Mouse (Mus musculus) thymus, postnatal 10 days (tissue): Measurements from ENCODE around the gene Jagn1.

ENCODE experiments used
- DNase-seq, 2 experiments: peaks; one replicate each; pipeline ENCODE4 v3.0.0; 2021; ENCODE audit warnings: low spot score in 2 of 2

Jagn1 gene

DNA sequence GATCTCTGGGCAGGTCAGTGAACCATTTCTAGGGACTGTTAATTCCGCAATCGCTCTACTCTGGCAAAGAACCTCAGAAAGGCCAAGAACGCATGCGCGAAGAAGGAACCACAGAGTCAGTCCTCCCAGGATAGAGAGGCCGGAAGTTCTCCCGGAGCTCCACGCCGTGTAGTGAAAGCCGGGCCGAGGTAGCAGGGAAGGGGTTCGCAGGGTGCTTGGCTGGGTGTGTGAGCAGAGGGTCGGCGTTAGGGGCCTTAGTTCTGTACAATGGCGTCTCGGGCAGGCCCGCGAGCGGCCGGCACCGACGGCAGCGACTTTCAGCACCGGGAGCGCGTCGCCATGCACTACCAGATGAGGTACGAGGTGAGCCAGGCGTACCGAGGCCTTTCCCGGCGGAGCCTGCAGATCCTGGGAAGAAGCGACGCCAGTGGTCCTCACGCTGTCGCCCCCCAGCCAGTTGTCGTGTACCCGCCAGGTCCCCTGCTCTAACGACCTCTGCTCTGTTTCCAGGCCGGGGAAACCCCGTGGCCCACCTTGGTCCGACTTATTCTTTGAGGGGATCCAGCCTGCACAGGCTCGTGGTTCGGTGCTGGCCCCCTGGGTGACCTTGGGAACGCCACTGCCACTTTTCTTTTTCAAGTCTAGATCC is at the start of gene Jagn1:
TSS of gene Jagn1 (plus strand) at position 128 of the 649 bp plus-strand sequence.
- DNase-seq = peak; percentile 81 to 88

DNA sequence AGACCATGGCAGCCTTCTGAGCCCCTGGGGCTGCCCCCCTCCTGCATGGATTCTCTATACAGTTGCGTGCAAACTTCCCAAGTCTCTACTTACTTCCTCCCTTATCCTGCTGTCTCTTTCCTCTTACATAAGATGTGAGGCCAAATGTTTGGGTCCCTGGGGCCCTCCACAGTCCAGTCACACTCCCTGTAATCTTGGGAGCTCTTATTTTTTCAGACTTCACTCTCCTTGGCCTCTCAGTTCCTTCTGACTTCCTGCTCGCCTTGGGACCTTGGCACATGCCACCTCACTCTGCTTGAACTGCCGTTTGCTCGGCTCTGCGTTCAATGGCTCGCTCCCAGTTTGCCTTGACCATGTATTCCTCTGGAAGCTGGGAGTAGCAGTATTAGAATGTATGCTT is 48.4 kb upstream of the Jagn1 start:
- no peak for DNase-seq

DNA sequence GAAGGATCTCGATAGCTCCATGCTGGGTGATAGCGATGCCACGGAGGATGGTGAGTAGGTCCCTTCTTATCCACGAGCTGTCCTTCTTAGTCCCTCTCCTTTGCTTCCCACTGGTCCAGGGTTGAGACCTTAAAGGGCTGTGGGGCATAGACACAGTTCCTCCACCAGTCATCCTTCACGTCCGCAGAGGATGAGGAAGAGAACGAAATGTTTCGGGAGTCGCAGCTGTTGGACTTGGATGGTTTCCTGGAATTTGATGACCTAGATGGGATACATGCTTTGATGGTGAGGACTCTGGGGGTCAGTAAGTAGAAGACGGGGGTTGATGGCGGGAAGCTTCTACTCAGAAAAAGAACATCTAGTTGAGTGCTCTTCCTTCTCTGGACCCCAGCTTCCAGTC is 47.6 kb upstream of the Jagn1 start:
- no peak for DNase-seq

DNA sequence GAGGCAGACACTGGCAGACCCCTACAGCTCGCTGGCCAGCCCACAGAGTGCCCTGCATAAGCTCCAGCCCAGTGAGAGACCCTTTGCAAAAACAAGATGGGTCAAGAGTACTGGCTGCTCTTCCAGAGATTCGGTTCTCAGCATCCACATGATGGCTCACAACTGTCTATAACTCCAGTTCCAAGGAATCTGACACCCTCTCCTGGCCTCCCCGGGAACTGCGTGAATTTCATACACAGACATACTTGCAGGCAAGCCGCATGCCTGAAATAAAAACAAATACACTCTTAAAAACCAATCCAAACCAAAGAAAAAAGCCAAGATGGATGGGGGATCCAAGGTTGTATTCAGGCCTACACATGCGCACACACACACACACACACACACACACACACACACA is 46.9 kb upstream of the Jagn1 start:
- no peak for DNase-seq

DNA sequence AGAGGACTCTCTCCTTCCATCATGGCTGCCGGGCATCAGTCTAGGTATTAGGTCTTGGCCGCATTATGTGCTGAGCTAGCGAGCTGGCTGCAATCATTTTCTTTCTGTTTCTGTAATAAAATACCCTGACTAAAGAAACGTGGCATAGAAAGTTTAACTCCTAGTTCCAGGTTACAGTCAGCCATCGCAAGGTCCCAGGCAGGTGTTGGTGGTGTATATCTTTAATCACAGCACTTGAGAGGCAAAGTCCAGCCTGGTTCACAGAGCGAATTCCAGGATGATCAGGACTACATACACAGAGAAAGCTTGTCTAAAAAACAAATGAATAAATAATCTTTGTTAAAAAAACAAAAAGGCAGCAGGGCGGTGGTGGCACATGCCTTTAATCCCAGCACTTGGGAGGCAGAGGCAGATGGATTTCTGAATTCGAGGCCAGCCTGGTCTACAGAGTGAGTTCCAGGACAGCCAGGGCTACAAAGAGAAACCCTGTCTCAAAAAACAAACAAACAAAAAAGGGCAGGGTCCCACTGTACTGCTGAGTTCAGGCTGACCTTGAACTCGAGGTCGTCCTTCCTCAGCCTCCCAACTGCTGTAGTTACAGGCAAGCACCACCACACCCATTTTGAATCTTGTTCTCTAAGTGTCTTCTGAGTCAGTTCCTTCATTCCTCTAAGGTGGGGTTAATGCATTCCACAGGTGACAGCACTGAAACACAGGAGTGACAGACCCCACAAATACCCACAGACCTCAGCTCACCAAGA is 45.9 kb upstream of the Jagn1 start:
- no peak for DNase-seq

DNA sequence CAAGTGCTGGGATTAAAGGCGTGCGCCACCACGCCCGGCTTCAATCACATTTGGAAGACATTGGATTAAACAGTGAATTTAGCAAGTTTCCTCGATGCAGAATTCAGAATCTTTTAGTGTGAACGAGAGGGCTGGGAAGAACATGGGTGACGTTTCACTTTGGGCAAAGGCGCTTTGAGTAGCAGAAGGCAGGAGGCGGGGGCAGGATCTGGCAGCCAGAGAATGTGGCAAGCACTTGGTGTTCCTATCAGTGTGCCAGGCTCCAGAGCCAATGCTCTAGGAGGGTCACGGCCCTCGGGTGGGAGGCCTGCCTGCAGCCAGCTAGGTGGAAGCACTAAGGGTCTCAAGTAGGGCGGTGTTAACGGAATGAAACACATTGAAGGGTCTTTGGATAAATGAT is 40.3 kb upstream of the Jagn1 start:
- DNase-seq = no peak

DNA sequence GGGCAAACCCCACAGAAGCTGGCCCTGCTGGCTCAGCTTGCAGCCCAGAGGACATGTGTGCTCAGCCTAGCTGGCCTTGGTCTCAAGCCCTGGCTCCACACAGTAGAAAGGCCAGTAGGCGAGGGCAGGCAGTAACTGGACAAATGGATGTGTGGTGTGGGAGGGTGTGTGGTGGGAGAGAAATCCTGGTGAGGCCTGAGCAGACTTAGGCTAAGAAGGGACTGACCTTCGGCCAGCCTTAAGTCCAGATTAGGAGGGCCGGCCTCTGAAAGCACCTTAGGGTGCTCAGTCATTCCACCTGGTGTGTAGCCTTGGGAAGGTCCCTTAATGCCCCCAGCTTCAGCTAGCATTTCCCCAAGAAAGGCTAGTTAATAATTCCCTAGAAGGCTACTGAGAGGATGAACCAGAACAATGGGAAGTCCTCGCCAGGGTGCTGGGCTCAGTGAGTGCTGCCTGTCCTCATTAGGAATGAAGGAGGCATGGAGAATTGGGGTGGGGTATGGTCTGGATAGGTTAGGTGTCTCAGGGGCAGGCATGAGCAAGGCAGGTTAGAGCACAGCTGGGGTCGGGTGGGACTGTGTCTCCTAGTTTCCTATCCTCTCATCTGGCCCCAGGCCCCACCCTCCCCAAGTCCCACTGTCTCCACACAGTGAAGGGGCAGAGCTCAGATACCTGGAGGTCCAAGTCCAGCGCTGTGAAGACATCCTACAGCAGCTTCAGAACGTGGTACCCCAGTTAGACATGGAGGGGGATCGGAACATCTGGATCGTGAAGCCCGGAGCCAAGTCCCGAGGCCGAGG is 37.5 kb upstream of the Jagn1 start:
- DNase-seq = no peak

DNA sequence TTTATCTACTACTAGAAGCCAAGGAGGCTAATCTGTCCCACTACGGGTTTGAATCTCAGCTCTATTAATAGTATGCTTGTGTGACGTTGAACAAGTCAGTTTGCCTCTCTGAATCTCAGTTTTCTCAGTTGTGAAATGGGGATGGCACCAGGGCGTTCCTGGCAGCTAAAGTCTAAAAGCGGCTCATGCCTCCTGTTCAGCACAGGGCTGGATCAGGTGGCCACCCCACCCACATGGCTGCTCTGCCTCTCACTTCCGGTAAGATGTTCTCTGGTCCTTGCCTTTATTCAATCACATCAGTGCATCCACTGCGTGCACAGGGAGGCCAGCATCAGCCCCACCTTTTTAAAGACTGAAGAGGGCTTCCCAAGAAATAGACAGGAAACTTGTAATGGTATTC is 36.9 kb upstream of the Jagn1 start:
- DNase-seq = no peak

DNA sequence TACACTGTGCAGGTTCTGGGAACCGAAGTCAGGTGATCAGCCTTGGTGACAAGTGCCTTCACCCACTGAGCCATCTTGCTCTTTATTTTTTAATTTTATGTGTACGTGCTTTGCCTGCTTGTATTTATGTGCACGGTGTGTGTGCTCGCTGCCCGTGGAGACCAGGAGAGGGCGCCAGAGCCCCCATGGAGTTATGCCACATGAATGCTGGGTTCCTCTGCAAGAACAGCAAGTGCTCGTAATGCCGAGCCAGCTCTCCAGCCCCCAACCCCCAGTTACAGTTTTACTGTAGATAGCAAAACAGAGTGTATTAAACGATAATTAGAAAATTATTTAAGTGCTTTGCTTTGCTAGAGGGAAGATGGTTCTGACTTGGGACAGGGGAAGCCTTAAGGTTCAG is 35.7 kb upstream of the Jagn1 start:
- DNase-seq = no peak

DNA sequence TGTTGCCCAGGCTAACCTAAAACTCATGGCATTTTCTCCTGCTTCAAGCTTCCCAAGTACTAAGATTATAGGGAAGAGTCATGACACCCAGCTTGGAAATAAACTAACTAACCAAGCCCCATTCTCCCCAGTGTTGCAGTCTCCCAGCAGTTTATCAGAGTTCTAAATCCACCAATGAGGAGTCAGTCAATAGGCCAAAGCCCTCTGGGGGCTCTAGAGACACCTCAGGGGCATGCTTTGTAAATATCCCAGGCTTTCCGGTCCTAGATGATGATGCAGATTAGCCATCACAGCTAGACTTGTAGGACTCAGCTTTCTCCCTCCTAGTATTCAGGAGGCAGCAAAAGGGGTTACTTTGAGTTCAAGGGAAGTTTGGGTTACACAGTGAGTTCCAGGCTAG is 32.4 kb upstream of the Jagn1 start:
- no peak for DNase-seq

DNA sequence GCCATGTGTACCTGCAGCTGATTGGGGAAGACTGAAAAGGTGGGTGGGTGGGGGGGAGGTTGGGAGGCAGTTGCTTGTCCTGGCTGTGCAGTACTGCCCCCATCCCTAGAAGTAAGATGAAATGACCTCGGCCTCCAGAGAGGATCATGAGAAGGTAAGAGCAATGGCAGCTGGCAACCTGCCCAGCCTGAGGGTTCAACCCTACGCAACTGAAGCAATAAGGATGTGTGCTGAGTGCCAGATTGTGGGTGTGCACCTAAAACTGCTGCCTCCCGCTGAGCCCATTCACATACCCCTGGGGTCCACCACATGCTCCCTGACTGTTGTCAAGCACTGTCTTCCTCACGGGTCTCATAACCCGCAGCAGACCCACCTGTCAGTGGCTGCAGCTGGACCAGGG is 26.0 kb upstream of the Jagn1 start:
- DNase-seq = no peak

DNA sequence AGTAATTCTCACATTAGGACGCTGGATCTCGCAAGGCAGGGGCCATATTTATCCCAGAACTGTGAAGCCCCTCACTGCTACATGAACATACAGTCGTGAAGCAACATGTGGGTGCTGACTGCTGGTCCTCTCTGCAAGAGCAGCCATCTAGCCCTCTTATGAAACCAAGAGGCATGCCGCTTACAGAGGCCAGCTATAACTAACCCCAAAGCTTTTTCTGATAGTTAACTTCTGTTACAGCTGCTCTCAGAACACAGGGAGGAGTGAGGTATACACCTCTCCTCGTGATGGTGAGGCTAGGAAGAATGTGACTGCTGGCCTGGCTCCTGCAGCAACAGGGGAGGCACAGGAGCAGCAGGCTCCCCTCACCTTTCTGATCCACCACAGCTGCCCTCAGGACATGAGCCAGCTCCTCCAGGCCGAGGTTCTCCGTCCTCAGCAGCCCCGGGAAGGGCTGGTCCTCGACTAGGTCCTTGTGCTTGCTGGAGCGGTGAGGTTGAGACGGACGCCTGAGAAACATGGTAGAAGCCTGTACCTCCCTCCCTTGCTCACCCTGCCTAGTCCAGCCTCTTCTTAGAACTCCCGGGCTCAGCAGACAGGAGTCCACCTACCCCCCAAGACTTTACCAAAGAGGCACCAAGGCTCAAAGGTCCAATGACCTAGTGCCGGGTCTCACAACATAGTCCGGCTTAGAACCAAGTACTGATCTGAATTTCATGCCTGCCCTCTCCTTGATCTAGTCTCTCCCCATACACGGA is 23.7 kb upstream of the Jagn1 start:
- DNase-seq = peak; percentile 11 to 16

DNA sequence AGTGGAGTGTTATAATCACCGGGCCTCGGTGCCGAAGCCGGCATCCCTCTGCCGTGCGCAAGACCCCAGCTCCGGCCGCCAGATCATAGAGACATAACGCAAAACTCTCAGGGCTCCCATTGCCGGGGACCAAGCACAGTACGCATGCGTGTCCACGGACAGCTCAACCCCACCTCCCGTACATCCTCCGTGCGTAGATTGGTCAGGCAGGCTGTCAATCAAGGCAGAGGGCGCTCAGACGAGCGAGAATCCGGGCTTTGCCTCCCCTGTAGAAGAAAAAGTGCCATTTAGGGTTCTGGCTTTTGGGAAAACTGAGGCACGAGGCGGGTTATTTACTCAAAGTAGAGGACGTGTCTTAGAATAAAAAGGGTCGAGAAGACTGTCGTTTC is 23.2 kb upstream of the Jagn1 start, which contains the start of gene Rpusd3:
TSS of gene Rpusd3 (minus strand) at position 142 of the 389 bp plus-strand sequence.
- DNase-seq = peak; percentile 99 to 100

DNA sequence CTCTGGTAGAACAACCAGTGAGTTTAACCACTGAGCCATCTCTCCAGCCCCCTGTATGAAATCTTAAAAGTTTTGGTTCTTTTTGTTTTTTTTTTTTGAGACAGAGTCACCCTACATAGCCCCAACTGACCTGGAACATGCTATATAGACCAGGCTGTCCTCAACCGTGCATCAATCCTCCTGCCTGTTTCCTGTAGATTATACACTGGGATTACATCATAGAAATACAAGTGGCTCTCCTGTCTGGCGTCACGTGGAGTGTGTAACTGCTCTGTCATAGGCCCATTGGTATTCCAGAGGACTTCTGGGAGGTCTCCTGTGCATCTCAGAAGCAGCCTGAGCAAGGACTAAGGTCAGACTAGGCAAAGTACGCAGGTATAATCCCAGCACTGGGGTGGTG is 19.4 kb upstream of the Jagn1 start:
- no peak for DNase-seq

DNA sequence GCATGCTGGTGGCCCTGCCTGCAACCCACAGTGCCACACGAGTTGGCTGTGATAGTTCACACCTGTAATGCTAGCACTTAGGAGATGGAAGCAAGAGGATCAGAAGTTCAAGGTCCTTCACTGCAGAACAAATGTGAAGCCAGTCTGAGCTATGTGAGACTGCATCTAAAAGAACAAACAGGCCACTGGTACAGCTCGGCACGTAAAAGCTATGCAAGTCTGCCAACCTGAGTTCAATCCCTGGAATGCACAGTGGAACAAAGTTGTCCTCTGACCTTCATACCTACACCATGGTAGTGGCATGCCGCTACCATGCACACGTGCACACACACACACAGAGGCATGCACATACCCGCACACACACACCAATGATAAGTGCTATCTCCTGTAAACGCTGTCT is 18.2 kb upstream of the Jagn1 start:
- DNase-seq = no peak

DNA sequence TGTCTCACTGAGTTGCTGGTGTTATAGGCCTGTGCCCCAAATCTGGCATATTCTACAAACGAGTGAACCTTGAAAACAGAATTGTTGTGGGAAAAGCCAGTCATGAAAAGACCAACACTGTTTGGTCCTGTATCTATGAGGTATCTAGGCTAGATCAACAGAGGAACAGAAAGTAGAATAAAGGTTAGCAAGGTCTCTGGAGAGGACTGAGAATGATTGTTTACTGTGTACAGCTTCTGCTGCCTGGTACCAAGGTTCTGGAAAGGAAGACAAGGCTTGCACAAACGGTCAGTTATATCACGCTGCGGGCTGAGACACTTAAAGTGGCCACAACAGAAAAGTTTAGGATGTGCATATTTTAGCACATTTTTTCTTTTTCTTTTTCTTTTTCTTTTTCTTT is 15.7 kb upstream of the Jagn1 start:
- DNase-seq = no peak

DNA sequence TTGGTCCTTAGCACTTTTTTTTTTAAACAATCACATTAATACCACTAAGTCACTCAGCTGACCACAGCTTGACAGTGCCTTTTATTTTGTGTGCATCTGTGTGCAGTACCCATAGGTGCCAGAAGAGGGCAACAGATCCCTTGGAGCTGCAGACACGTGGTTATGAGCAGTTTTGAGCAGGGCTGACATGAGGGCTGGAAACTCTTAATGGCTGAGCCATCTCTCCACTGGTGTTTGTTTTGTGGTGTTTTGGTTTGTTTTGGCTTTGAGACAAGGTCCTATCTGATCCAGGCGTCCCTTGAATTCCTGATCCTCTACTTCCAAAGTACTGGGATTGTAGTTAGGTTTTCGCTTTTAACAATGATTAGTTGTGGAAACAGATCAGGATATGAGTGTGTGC is 15.0 kb upstream of the Jagn1 start:
- DNase-seq = peak; percentile 28 to 57

DNA sequence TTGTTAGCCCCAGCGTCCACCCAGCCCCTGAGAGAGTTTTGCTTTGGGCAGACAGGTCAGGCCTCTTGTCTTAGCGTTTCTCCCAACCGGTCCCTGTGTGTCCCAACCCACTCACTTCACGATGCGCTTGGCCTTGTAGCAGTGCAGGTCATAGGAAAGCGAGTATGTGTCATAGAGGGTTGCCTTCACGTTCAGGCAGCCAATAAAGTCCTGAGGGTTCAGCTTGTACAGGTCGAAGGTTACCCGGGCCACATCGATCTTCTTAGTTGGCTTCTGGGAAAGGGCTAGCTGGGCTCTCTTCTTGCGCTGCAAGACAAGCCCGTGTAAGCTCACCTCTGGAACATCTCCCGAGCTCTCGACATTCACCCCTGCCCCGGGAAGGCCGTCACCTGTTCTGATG is 14.4 kb upstream of the Jagn1 start:
- no peak for DNase-seq

DNA sequence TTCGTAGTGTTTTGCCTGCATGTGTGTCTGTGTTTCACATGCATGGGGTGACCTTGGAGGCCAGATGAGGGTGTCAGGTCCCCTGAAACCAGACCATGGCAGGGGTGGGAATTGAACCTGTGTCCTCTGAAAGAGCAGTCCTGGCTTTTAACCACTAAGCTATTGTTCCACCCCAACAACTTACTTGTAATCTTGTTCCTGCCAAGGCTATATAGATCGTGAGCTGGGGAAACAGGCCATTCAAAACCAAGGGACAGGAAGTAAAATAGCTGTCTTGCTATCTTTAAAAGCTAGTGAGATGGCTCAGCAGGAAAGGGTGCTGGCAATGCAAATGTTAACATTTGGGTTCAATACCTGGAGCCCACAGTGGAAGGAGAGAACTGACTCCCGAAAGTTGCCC is 12.4 kb upstream of the Jagn1 start:
- no peak for DNase-seq

DNA sequence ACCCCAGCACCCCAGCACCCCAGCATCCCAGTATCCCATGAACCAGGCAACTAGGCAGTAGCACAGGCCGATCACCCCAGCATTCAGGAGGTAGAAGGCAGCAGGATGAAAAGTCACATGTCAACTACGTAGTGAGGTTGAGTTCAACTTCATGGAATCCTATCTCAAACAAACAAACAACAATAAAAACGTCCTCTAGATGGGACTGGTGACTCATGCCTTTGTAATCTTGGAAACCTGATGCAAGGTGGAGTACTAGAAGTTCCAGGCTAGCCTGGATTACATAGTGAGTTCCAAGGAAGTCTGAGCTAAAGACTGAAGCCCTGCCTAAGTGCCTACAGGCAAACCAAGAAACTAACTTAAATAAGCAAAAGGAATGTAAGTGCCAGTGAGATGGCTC is 11.5 kb upstream of the Jagn1 start:
- DNase-seq = no peak

DNA sequence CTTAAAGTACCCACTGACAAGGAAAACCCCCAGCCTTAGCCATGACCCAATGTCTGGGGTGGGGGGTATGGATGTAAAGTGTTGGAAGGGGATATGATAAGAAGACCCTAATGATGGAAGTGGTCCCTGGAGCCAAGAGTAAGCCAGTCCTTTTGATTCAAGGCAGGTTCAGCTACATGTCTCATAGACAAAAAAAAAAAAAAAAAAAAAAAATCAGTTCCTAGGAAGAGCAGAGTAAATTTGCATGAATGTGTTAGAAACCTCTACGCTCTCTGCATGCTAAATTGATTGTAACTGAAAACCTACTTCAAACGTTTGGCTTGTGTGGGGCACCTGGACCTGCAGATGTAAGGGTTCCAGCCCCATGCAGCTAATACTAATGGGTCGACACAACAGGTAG is 10.6 kb upstream of the Jagn1 start:
- no peak for DNase-seq

DNA sequence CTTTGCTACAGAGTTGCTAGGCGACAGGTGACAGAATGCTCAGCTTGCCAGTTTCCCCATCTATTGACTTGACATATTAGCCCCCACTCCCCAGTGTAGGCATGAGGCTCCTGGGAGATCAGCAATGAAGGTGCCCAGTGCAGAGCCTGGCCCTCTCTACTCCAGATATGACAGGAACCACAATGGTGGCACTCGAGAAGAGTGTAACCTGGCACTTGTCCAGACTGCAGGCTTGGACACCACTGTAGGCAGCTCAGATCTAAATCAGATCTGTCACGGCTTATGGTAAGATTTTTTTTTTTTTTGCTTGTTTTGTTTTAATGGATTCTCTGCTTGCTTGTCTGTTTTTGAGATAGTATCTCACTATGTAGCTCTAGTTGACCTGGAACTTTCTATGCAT is 8.7 kb upstream of the Jagn1 start:
- no peak for DNase-seq
